Mouse (Mus musculus) kidney, adult 2 months (tissue): ENCODE measurements around the gene Myo6.

Experiments used
- CTCF ChIP-seq: fragments of 200-500 bp; conservative IDR thresholded peaks from 2 replicates; pipeline ENCODE4 v1.5.1; 2011; ENCODE audit warnings: low read depth, mild to moderate bottlenecking, control low read depth, low read length, moderate library complexity, mixed read lengths; ENCODE audit not compliant: insufficient read depth, insufficient read length
- POLR2A ChIP-seq: fragments of 200-500 bp; IDR thresholded peaks from one replicate; pipeline ENCODE4 v1.6.1; 2011; ENCODE audit warnings: low read depth, low read length, control low read depth

- TF ChIP-seq CTCF, result no peak
- no peak for TF ChIP-seq POLR2A
Measured at GRCm38 (mm10) chr9:80180771-80181170, 15.9 kb downstream of the Myo6 start.
